Mouse (Mus musculus): ENCODE results near the gene Gsta3. TPM values are rescaled to one million over a fixed set of nuclear protein-coding genes. Genes with fewer than 3 reads are reported as not detected.
"Not testable (repeated sequence)": the region's sequence is repeated elsewhere in the genome, so short reads cannot be mapped to it uniquely, and the experiment has no call there.

The Gsta3 gene
- total RNA-seq, 2 experiments from 2014 or later = not detected

DNA sequence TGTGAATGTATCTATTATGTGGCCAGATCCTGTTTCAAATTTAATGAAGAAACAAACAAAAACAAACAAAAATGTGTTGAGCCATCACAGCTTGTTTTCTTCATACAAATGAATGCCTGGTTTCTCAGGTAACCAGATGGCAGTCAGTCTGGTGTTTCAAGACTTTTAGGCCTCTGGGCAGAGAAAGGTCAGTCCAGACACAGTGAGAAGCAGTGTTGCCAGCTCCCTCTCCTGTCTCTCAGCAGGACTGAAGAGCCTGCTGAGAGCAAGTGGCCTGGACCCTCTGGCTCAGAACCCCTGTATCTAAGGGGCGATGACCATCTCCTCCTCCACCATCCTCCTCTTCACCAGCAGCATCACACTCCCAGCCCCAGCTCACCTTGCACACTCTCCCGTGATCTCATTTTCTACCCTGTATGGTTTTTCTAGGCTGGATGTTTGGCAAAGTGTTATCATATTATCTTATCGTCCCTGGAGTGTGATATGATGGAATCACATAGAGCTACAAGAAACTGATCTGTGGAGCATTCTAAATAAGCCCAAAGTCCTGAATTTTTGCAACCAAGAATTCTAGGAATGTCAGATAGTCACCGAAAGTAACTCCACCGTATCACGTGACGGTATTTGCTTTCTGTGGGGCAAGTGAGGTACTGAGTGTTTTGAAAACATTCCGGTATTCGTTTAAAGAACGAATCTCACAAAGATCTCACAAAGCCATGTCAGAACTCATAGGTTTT is 12.3 kb downstream of the Gsta3 start:
- intact Hi-C loops (cut with DNase I; ENCODE audit: low total_unique reads) = no loop called here
- DNase-seq = no peak

DNA sequence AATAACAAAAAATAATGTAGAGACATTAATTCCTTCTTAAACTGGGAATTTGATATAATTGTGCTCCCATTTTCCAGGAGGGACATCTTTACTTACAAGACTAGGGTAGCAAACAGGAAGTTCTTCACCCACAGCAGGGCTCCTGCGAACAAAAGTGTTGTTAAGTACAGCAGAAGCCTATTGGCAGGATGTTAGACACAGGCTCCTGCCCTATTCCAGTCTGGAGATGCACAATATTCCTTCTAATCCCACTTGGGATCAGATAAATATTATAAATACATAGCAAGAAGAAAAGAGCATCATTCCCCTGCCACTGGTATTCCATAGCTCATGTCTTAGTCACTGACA is 12.9 kb downstream of the Gsta3 start:
- intact Hi-C loops (cut with DNase I; ENCODE audit: low total_unique reads) = no loop called here
- DNase-seq = no peak

DNA sequence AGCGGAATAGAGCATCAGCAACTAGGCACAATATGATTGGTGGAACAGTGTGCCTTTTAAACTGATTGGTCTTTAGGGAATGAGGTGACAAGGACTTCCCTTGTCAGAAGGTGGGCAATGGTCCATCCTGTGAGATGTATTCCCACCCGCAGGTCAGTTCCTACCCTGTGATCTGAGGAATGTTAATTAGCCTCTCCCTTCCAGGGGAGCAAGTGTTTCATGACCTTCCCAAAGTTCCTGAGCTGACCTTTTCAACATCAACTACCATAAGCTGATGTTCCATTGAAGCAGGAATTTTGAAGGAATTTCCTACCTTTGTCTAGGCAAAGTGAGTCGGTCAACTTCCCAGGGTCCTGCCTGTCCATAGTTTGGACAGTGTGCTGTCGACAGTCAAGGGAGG is 13.5 kb downstream of the Gsta3 start:
- intact Hi-C loops (cut with DNase I; ENCODE audit: low total_unique reads) = no loop called here
- DNase-seq = no peak

DNA sequence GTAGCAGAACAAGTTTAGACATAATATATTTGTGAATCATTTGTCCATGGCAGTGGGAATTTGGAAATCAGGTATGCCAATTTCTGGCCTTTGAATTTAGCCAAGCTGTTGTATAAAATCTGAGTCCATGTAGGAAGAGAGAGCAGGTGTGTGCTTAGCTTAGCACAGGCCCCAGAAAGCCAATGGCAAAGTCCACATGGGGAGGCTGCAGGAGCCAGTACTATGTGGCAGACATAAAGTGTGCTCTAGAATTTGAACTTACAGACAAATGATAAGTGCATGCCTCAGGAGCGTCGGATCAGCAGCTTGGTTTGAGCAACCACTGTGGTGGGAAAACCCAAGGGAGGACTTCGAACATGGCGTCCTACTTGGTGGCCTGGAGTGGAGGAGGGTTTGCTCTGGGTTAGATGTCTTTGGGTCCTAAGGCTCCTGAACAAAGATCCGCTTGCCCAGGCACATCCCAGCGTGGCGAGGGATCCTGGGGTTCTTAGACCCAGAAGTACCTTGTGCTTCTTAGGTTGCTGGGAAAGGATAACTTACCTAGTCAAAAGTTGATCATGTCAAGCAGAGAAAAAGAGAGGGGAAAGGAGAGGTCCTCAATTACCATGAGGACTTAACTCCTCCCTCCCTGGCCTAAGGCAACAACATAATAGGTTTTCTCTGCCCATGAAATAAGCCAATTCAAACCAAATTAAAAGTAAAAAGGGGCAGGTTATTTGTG is 15.4 kb downstream of the Gsta3 start:
- DNase-seq = no peak
- intact Hi-C loops (cut with DNase I; ENCODE audit: low total_unique reads) = no loop called here

DNA sequence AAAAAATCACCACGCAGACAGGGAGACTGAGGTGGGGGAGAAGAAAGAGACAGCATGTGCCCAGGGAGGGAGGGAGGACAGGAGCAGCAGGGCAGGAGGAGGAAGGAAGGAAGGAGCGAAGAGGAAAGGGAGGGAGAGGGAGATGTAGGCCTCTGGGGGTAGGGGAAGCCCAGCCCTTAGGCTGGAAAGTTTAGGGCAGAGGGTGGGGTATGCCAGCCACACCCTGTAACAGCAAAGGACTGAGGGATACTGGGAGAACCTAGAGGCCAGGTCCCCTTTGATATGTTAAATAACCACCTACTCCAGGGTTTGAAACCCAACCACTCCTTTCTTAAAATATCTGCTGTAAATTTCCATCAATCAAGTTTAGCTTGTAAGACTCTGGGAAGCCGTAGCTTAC is 16.0 kb downstream of the Gsta3 start:
- no peak for DNase-seq
- intact Hi-C loops (cut with DNase I; ENCODE audit: low total_unique reads) = no loop called here

DNA sequence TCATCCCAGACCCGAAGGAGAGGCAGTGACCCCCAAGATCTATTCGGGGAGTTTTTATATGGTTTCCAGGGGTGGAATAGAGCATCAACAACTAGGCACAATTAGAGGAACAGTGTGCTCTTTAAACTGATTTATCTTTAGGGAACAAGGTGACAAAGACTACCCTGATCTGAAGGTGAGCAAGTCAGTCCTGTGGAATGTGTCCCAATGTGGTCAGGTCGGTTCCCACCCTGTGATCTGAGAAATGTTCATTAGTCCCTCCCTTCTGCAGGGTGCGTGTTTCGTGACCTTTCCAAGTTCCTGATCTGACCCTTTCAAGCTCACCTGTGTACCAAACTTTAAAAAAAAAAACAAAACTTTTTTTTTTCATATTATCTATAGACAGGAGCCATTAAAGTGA is 16.5 kb downstream of the Gsta3 start:
- DNase-seq = no peak
- intact Hi-C loops (cut with DNase I; ENCODE audit: low total_unique reads) = no loop called here

DNA sequence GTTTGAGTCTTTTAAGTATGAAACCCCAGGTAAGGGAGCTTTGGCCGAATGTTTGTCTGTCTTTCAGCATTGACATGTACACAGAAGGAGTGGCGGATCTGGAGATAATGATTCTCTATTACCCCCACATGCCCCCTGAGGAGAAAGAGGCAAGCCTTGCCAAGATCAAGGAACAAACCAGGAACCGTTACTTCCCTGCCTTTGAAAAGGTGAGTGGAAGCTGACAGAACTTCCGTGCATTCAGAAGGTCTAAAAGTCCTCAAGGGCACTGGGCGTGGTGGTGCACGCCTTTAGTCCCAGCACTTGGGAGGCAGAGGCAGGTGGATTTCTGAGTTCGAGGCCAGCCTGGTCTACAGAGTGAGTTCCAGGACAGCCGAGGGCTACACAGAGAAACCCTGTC is 19.6 kb downstream of the Gsta3 start:
- intact Hi-C loops (cut with DNase I; ENCODE audit: low total_unique reads); DNase-seq: not testable (repeated sequence)

DNA sequence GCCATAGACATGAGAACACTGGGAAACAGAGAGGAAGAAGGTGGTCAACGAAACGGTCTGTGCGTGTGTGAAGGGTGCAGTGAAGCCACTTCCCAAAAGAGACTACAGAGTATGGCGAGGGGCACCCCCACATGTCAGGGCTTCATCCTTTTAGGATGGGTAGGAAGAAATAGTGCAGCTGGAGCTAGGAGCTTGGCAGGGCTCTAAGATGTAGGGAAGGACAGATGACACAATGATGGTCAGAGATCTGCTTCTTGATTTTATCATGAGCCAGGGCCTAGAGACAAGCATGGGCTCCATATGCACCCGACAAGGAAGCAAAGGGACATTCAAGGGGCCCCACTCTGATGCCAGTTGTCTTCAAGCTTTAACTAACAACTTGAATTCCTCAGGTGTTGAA is 22.0 kb downstream of the Gsta3 start:
- intact Hi-C loops (cut with DNase I; ENCODE audit: low total_unique reads) = no loop called here
- no peak for DNase-seq

DNA sequence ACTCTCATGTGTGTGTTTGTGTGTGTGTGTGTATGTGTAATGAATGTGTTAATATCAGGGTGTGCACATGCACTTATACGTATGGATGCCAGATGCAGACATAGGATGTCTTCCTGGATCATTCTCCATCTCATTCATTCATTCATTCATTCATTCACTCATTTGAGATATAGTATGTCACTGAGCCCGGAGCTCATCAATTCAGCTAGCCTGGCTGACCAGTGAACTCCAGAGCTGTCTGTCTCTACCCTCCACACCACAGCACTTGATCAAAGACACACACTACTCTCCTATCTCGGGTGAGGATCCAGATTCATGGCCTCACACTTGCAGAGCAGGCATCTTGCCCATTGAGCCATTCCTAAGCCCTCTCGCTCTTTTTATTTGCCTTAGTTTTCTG is 23.6 kb downstream of the Gsta3 start:
- intact Hi-C loops (cut with DNase I; ENCODE audit: low total_unique reads) = no loop called here
- no peak for DNase-seq

DNA sequence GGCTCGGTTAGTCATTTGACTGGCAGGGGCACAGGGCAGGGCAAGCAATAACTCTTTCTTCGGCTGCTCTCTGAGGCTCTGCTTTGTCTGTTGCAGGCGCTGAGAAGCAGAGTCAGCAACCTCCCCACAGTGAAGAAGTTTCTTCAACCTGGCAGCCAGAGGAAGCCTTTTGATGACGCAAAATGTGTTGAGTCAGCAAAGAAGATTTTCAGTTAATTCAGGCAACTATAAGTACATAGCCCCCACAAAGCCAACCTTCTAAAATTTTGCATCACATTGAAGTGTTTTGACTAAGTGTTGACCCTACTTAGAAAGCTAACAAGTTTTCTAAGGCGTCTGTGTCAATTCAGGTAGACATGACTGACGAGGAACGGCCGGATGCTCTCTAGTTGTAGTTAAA is 24.4 kb downstream of the Gsta3 start:
- no peak for DNase-seq
- intact Hi-C loops (cut with DNase I; ENCODE audit: low total_unique reads) = no loop called here

DNA sequence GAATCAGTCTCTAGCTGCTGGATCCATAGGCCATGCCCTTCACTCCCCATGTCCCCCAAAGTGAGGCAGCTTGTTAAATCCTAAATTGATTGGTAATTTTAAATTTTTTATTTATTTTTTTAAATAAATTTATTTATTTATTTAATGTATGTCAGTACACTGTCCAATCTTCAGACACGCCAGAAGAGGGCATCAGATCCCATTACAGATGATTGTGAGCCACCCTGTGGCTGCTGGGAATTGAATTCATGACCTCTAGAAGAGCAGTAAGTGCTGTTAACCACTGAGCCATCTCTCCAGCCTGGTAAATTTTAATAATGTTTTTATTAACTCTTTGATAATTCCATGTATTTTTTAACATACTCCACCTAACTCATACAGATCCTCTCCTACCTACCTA is 26.4 kb downstream of the Gsta3 start:
- intact Hi-C loops (cut with DNase I; ENCODE audit: low total_unique reads) = no loop called here
- DNase-seq = no peak

DNA sequence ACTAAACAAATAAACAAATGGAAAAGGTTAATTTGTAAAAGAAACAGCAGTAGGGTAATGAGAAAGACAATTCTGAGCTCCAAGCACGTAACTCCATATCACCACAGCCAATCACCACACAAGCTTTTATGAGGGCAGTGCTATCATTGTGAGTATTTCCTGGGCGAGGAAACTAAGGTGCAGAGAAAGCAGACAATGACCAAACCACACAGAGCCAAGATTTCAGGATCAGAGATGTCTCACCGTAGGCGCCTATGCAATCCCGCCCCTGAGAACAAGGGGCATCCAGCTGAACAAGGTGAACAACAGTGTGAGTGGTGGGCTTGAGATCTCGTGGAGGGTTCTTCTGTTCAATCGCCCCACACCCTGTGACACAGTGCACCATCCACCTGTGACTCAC is 27.1 kb downstream of the Gsta3 start:
- DNase-seq; intact Hi-C loops (cut with DNase I; ENCODE audit: low total_unique reads): not testable (repeated sequence)

DNA sequence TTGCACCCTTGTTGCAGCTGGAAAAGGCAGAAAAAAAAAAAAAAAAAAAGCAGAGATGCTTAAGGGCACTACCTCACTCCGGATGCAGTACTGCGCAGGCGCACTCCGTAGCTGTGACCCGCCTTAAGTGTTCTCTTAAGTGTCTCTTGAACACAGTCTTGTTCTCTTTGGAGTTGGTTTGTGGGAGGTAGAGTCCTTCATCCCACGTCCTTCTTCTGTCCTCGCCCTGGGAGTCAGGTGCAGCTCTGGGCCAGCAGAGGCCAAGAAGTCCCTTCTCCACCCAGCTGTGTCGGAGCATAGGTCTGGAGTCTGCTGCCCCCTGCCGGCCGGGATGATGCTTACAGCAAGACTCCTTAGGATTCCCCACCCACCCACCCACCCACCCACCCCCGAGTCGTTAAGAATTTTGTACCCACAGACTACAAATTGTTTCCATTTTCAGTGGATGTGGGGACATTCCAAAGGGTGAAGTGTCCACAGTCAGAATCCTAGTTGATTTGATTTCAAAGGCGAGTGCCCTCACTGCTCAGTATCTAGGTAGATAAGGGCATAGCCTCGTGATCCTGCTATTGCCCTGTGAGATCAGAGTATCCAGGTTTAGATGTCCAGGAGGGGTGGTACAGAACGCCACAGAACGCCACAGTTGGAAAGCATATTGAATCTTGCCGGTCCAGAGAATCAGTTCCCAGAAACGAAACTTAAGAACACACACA is 31.1 kb downstream of the Gsta3 start:
- intact Hi-C loops (cut with DNase I; ENCODE audit: low total_unique reads) = loop anchor here (2.0 to 5.0 kb wide), 2 partner anchors 53 to 1001 kb away; partner anchors contain the start of gene Tmem14a
- peak; percentile 79 for DNase-seq

DNA sequence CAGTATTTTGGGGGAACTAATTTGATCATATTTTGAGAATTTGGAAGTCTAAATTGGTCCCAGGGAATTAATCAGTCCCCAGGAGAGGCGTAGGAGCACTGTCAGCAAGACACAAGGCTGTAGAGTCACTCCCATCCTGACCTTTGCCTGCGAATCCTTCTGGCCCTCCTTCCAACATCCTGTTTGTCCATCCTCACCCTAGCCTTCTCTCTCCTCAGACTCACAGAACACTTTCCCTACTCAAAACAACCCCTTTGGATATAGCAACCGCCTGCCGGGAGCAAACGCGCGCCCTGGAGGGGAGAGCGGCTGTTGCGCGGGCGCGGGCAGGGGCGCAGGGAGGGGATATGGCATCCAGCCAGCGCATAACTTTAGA is 31.7 kb downstream of the Gsta3 start:
- intact Hi-C loops (cut with DNase I; ENCODE audit: low total_unique reads) = loop anchor here (5.0 kb wide), 1 partner anchor 1000 kb away; no protein-coding TSS in a partner anchor
- DNase-seq = peak; percentile 6

DNA sequence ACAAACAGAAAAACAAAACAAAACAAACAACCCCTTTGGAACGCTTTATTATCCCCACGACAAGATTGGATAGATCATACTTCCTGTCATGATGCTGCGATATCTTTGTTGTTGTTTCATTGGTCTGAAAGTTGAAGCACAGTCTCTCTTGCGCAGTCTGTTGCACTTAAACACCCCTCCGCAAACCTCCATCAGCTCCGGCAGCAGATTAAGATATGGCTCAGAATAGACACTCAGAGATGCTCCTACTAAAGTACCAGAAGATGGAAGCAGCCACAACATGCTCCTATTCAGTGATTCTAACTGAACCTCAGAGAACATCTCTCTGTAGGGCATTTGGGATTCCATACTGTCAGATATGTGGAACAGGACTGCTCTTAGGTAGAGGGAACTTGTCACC is 32.7 kb downstream of the Gsta3 start:
- no peak for DNase-seq
- intact Hi-C loops (cut with DNase I; ENCODE audit: low total_unique reads) = loop anchor here (5.0 kb wide), 1 partner anchor 999 kb away; no protein-coding TSS in a partner anchor

DNA sequence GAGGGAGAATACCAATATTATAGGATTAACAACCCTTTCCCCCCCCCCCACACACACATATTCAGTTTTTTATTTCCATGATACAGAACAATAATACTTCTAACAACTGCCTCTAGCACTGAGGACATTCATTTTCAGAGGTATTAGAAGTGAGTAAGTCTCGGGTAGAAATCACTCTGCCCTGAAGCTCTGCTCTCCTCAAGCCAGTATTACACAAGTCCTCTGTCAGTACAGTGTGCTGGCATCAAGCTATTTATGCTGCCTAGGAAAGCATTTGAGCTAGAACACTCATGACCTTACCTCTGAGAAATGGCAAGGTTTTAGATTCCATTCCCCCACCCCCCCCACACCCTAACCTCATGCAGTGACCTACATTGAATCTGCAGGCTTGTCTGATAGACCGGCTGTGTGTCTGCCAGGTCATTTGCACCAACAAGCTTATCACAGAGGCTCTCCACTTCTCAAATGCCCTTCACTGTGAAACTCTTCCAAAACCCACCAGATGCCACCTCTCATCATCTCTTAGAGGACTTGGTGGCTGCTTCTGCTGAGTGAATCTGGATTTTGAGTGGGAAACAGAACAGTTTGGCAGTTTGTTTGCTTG is 34.1 kb downstream of the Gsta3 start:
- intact Hi-C loops (cut with DNase I; ENCODE audit: low total_unique reads) = loop anchor here (5.0 kb wide), 2 partner anchors 67 to 998 kb away; no protein-coding TSS in a partner anchor
- no peak for DNase-seq

DNA sequence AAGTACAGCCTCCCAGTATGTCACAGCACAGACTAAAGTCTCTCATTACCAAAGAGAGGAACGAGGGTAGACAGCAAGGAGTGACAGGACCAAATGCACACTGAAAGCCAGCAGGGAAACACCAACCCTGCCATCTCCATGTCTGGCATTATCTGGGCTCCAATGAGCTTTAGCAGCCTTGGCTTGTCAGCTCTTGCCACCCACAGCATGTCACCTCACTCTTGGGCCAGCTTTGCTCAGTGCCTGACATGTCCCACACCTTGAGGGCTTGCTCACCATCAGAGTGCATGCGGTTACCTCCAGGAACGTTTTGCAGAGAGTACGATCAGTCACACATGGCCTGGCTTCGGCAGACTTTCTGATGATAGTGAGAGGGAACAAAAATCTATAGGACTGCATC is 35.0 kb downstream of the Gsta3 start:
- not testable (repeated sequence) for DNase-seq

DNA sequence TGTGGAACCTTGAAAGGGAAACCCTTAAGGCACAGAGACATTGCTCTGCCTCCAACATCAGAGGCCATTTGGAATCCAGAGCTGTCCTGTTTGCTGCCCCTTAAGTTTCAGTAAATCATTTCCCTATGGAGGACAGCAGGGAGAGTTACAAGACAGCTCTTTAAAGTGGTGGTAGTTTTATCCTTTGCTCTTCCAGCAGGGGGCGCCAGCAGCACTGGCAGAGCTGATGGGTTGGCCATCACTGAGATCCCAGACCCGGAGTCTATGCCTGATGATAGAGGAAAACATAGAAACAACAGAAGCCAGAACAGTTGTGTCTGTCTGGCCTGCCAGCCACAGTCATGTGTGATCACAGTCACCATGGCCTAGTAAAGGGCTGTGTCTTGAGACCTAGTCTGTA is 35.8 kb downstream of the Gsta3 start:
- DNase-seq = not testable (repeated sequence)
- intact Hi-C loops (cut with DNase I; ENCODE audit: low total_unique reads) = loop anchor here (5.0 kb wide), 1 partner anchor 69 kb away; no protein-coding TSS in a partner anchor

More for the DNA sequence above, 35.0 kb downstream of the Gsta3 start:
- intact Hi-C loops (cut with DNase I; ENCODE audit: low total_unique reads) = loop anchor here (5.0 kb wide), 1 partner anchor 68 kb away; no protein-coding TSS in a partner anchor

DNA sequence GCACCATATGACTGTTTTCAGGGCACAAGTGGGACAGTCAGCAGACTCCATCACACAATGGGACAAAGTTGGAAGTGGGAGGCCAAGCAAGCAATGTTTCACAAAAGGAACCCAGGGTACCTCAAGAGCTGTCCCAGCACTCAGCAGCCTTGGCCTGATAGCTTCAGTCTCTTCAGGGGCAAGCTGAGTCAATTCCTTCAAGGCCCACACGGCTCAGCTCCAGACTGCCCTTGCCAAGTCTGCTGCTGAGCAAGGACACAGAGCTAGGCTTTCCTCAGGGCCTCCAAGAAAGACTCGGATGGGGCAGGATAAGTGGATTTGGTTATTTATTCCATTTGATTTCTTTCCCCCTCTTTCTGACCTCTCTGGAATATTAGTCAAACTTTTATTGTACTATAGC is 39.9 kb downstream of the Gsta3 start:
- intact Hi-C loops (cut with DNase I; ENCODE audit: low total_unique reads) = no loop called here

DNA sequence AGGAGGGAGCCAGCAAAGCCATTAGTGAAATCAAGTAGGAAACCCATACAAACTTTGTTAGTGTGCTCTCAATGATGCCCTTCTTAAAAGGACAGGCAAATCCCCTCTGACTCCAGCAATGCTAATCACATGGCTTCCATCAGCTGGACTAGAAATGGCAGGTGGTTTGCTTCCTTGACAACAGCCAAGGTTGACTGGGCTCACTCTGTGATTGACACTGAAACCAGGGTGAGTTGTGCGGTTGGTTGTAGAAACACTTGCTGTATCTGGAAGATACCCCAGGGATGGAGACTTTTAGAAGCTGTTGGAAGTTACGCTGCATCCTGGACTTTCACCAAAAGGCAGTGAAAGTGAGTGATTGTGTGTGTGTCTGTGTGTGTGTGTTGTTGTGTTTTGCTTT is 44.3 kb downstream of the Gsta3 start:
- intact Hi-C loops (cut with DNase I; ENCODE audit: low total_unique reads) = not testable (repeated sequence)

More for the DNA sequence above, 39.9 kb downstream of the Gsta3 start:
- DNase-seq = no peak

More for the DNA sequence above, 44.3 kb downstream of the Gsta3 start:
- not testable (repeated sequence) for DNase-seq

Data from gastrocnemius, postnatal 14 days (tissue).